Mouse (Mus musculus): ENCODE data around the gene Kcnip4. TPM values are rescaled to one million over a fixed set of nuclear protein-coding genes. Genes with fewer than 3 reads are reported as not detected.

Gene Kcnip4
- polyA plus RNA-seq, 1 experiment from 2014 or later, result 0.51 TPM

GRCm38 (mm10) chr5:48349309-48349708, 1175.4 kb downstream of the Kcnip4 start:
- H3K9ac ChIP-seq, result no peak overlapping the region
- 56% methylated on average over 1 of the region's 1 CpGs for WGBS

GRCm38 (mm10) chr5:48345983-48346648, 1178.6 kb downstream of the Kcnip4 start:
- Histone ChIP-seq H3K36me3 (no peaks in the 10 kb centered on the region), H3K9me3 (no peaks in the 10 kb centered on the region), H3K4me2 (no peak overlapping the region), H3K27ac (replicated peaks) (no peak overlapping the region), H3K9ac (no peak overlapping the region), H3K4me1 (no peaks in the 10 kb centered on the region), H3K4me3 (no peak overlapping the region), H3K27me3 (replicated peaks) (no peaks in the 10 kb centered on the region)
- WGBS, result 77% methylated on average over 2 of the region's 2 CpGs
- ATAC-seq (ENCODE audit: extremely low read depth, insufficient number of reproducible peaks, low FRiP score, low TSS enrichment), result no peak

More at GRCm38 (mm10) chr5:48349309-48349708, 1175.4 kb downstream of the Kcnip4 start:
- H3K27ac ChIP-seq (replicated peaks), result no peak overlapping the region
- no peak overlapping the region for H3K4me2 ChIP-seq
- H3K9me3 ChIP-seq, result no peaks in the 10 kb centered on the region
- no peak overlapping the region for H3K4me3 ChIP-seq
- no peaks in the 10 kb centered on the region for H3K36me3 ChIP-seq
- no peaks in the 10 kb centered on the region for H3K27me3 ChIP-seq (replicated peaks)
- no peak for ATAC-seq (ENCODE audit: extremely low read depth, insufficient number of reproducible peaks, low FRiP score, low TSS enrichment)
- no peaks in the 10 kb centered on the region for H3K4me1 ChIP-seq

GRCm38 (mm10) chr5:48345095-48345982, 1179.4 kb downstream of the Kcnip4 start:
- Histone ChIP-seq H3K27me3 (replicated peaks) (no peaks in the 10 kb centered on the region), H3K4me2 (peak overlapping the region; percentile 28; the same call in 1 of the 2 replicates), H3K4me3 (no peak overlapping the region), H3K9me3 (no peaks in the 10 kb centered on the region), H3K4me1 (no peaks in the 10 kb centered on the region), H3K27ac (replicated peaks) (no peak overlapping the region), H3K9ac (no peak overlapping the region), H3K36me3 (no peaks in the 10 kb centered on the region)
- no peak for ATAC-seq (ENCODE audit: extremely low read depth, insufficient number of reproducible peaks, low FRiP score, low TSS enrichment)
- WGBS, result 33% methylated on average over 5 of the region's 5 CpGs

- no peak overlapping the region for H3K9ac ChIP-seq
- 64% methylated on average over 7 of the region's 7 CpGs for WGBS
- H3K4me2 ChIP-seq, result no peak overlapping the region
- ATAC-seq (ENCODE audit: extremely low read depth, insufficient number of reproducible peaks, low FRiP score, low TSS enrichment), result no peak
- H3K27me3 ChIP-seq (replicated peaks), result no peaks in the 10 kb centered on the region
- H3K4me3 ChIP-seq, result no peak overlapping the region
- no peaks in the 10 kb centered on the region for H3K4me1 ChIP-seq
- no peak overlapping the region for H3K27ac ChIP-seq (replicated peaks)
- H3K9me3 ChIP-seq, result no peaks in the 10 kb centered on the region
- H3K36me3 ChIP-seq, result no peaks in the 10 kb centered on the region
These were observed 1183.8 kb downstream of the Kcnip4 start for GRCm38 (mm10) chr5:48340808-48341433.
